Mouse (Mus musculus) frontal cortex, postnatal 25 days (tissue): ENCODE measurements around the gene Wdfy3.

Source experiments
- DNase-seq, 2 experiments: peaks; one replicate each; pipeline ENCODE4 v3.0.0; 2022; ENCODE audit warnings: low spot score in 2 of 2

Gene Wdfy3

GRCm38 (mm10) chr5:101832042-101832441 lies 237.7 kb downstream of the Wdfy3 start:
- no peak for DNase-seq

DNA sequence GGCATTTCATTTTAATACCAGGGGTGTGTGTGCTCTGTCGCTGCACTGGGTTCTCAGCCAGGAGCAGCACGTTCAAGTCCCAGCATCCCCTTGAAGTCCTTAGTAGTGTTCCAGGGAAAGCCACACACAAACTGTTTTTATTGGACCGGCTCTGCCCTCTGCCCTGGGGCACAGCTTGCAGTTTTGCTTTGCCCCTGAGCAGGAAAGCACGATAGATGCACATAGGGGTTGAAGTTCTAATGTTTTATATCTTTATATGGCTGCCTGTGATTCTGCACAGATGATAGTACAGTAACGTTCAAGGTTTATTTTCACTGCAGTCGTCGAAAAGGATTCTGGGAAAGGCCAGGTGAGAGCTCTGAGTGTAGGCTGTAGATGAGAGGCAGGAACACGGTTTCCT lies 239.5 kb downstream of the Wdfy3 start:
- DNase-seq = no peak

- no peak for DNase-seq
Measured at GRCm38 (mm10) chr5:101828932-101829331, 240.8 kb downstream of the Wdfy3 start.

DNA sequence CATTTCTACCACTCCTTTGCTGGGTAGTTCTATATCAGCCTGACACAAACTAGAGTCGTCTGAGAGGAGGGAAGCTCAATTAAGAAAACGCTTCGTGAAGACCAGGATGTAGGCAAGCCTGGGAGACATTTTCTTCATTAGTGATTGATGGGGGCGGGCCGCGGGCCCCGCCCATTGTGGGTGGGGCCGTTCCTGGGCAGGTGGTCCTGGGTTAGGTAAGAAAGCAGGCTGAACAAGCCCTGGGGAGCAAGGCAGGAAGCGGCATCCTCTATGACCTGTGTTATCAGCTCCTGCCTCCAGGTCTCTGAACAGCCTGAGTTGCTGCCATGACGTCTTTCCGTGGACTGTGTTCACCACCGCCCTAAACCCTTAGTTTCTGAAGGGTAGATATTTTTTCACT lies 242.2 kb downstream of the Wdfy3 start:
- no peak for DNase-seq

DNA sequence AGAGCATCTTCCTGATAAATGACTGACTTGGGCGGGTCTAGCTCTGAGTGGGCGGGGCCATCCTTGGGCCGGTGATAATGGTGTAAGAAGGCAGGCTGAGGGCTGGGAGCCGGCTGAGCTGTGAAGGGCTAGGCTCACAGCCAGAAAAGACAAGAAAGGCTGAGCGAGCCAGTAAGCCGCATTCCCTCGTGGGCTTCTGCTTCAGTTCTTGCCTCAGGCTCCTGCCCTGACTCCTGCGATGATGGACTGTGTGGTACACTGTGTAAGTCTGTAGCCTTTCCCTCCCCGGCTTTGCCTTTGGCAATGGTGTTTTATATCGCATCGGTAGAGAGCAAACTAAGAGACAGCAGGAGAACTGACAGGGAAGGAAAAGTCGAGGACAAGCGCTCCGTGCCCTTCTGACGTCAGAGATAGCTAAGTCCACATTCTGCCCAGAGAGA lies 243.2 kb downstream of the Wdfy3 start:
- DNase-seq = no peak

DNA sequence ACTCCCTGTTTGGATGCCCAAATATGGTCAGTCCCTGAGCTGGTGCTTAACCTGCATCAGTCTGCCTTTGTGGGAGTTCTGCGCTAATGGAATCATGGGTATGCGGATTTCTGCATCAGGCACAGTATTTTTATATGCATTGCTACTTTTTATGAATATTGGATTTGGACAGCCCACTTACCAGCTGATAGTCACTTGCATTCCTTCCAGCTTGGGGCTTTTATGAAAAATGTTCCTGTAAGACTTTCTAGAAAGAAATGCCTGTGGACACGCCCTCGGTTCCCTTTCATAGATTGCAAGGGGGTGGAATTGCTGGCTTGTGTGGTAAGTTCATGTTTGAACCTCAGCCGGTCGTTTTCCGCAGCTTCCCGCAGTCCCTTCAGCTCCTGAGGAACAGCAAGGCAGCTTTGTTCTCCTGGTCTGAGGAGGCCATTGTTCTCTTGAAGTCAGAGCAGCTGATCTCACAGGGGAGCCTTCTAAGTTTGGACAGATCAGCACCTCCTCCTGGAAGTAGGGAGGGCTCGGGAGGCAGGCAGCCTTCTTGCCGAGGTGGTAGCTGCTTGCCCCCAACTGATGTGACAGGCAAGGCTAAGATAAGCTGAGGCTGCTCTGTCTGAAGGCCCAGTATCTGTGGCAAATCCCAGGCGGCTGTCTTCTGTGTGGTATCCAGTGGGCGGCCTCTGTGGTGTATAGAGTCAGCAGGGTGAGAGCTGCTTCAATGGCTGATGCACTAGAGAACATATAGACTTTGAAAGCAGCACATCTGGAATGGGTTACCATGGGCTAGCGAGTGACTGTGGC lies 244.4 kb downstream of the Wdfy3 start:
- no peak for DNase-seq

- DNase-seq = no peak
Measured at GRCm38 (mm10) chr5:101822311-101822670, 247.4 kb downstream of the Wdfy3 start.

DNA sequence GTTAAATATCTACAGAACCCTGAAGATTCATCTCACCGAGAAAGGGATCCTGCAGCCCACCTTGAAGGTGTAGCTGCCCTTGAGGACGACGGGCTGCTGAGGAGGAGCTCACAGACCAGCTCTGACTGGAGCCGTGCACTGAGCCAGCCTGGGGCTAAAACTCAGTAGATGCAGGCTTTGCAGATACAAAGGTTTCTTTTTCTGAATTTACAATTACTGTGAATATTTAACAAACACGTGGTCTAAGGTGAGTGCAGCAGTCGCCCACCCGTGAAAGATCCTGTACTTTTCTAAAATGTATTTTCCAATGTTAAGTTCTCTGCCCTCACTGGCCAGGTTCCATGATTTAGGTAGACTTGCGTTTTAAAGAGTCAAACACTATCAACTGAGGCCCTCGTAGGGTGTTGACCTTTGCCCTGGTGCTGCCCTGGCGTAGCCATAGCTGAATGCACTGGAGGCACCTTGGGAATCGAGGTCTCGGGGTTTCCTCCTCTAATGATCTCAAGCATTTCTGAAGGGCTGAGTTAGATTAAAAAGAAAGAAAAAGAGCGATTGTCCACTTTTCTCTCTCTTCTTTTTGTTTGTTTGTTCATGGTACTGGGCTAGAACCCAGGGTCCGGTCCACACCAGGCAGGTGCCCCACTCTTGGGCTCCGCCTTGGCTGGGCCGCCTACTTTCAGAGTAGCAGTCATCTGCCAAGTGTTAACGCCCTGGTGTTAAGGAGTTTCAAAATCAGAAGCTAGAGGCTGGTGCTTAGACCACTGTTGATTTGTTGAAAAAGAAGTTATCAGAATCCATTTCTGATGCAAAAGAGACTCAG lies 248.0 kb downstream of the Wdfy3 start:
- DNase-seq = no peak

DNA sequence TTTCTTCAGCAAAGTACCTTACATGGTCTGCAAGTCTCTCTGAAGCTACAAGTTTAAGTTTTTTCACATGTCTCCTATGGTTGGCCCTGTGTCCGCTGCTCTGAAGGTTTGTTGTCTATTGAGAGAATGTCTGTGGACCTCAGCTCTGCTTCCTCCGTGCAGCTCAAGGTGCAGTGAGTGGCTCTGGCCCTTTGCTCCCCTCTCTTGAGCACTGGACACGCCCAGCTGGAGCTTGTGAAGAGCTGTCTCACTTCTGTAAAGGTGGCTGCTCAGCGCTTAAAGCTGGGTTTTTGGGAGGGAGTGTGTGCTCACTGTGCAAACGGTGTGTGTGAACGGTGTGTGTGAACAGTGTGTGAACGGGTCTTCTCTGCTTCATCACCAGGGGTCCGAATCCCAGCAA lies 248.7 kb downstream of the Wdfy3 start:
- DNase-seq = no peak

DNA sequence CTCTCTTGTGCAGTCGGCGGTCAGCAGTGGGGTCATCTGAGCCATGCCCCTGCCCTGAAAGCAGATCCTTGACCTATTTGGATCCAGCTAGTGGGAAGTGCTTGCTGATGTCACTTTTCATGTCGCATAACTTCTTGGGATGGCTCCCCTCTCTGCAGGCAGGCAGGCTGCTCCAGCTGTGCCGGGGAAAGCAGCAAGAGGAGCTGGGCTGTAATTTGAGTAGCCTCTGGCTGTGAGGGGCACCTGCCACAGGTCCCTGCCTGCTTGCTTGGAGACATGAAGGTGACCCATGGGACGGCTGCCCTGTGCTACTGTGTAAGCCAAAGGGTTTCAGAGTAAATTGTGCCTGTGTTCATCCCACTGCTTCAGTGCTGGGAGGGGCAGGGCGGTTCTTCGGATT lies 249.9 kb downstream of the Wdfy3 start:
- DNase-seq = no peak

DNA sequence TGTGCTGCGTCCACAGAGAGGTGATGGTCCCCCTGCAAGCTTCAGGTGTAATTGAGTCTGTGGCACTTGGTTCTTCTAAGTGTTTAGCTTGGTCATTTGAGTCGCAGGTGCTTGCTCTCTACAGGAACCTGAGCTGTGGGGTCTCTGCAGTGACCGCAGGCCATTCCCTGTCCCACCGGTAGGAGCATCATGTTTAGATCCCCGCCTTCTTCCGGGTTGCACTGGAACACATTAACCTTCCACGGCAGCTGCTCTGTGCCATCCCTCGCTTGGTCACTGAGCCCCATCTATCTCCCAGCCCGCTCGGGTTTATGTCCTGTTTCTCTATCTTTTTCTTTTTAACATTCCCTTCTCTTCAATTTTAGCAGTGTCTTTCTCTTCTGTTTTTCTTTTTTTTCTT lies 250.5 kb downstream of the Wdfy3 start:
- DNase-seq = no peak

DNA sequence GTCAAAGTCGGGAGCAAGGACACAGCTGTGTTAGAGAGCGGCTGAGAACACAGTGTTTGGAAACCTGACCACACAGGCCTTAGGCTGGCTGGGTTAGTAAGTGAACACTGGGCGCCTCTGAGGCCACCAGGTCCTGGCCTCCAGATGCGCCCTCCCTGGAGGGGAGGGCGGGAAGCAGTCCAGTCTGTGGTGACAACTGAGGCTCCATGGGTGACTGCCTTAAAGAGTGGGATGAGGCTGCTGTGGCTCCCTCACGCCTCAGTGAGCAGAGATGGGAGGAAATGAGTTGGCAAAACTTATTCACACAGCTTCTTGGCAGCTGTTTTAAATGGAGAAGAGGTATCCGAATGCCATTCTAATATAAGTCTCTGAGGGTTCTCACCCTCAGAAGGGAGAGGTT lies 252.9 kb downstream of the Wdfy3 start:
- DNase-seq = no peak

DNA sequence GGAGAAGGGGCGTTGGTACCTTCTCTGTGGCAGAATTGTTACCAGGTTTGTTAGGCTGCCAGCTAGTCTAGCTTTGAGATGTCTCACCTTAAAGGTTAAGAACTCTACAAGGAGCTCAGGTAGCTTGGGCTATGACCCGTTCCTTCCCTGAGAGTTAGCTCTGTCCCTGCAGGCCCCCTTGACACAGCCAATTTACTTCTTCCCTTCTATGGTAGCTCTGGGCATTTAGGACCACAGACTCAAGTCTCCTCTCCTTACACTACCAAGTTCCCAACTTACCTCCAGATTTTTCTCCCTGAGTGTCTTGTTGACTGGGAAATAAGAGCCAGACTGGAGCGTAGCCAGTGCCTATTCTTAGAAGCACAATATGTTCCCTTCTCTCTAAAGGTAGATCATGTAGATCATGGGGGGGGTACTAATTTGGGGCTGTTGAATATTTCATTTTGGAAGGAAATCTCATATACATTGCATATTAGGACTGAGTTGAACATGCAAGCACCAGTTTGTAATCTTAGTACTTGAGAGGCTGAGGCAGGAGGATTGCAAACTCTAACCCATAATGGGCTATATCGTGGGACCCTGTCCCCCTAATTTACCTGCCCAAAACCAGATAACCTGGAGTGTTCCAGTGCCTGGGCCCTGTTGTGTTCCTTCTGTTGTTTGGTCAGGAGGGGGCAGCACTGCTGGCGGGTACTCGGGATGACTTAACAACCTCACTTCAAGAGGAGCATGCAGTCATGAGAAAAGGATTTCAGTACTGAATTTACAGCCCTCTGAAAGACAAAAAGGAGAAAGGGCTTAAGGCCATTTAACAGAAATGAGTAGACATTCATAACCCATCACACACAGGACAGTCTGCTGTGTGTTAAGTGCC lies 258.2 kb downstream of the Wdfy3 start:
- no peak for DNase-seq

- no peak for DNase-seq
Measured at GRCm38 (mm10) chr5:101802358-101803022, 267.2 kb downstream of the Wdfy3 start.

DNA sequence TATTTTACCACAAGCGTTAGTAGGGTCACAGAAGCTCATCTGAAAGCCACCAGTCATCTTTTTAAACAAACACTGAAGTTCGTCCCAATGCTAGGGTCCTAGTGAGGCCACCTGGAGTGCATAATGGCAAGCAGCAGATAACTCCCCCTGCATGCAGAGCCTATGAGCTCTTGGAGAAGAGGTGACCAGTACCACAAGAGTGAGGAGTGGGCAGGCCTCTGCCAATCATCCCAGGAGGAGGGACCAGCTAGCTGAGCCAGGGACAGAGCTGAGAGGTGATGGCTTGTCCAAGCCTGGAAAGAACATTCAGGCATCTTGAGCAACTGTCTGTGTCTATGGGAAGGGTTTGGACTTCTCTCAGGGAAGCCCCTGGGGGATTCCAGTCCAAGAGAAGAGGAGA lies 267.8 kb downstream of the Wdfy3 start:
- no peak for DNase-seq

DNA sequence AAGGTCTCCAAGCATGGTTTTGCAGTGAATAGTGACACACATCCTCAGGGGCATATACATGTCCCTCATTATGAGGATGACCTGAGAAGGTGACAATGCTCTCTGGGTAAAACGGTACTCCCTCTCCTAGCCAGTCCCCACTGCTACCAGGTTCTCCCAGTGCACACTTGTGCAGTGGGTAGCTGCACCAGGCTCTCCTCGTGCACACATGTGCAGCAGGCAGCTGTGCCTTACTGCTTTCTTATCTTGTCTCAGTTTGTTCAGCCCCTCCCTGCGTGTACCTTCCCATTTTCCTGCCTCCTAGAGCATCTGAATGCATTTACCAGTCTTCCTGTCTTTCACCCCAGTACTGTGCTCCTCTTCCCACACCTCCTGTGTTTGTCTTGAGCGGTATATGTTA lies 277.1 kb downstream of the Wdfy3 start:
- DNase-seq = no peak

DNA sequence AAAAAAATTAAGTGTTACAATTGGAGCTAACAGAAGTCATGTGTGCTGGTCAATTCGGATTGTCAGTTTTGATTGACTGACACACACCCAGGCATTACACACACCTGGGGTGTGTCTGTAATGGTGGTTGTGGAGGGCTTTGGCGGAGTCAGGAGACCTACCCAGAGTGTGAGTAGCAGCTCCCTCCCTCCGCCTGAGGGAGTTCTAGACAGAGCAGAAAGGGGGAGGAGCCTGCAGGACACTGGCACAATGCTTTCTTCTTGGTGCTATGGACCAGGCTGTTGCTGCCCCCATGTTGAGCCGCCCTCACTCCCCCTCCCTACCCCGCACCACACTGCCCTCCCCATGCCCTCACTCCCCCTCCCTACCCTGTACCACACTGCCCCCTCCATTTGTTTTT lies 279.2 kb downstream of the Wdfy3 start:
- no peak for DNase-seq

DNA sequence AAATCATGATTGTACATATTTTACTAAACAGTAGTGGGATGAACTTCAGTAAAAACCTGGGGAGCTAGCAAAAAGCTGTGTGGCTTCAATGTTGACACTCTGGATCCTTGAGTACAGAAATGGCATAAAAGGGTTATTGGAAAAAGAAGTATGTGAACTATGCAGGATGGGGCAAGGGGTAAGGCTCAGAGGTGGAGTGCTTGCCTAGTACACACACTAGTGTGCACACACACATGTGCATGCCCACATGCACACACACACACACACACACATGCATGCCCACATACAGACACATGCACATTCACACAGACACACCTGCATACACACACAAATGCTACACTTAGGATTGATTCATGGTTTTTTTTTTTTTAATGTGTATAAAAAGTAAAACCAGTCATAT lies 280.0 kb downstream of the Wdfy3 start:
- DNase-seq = no peak

DNA sequence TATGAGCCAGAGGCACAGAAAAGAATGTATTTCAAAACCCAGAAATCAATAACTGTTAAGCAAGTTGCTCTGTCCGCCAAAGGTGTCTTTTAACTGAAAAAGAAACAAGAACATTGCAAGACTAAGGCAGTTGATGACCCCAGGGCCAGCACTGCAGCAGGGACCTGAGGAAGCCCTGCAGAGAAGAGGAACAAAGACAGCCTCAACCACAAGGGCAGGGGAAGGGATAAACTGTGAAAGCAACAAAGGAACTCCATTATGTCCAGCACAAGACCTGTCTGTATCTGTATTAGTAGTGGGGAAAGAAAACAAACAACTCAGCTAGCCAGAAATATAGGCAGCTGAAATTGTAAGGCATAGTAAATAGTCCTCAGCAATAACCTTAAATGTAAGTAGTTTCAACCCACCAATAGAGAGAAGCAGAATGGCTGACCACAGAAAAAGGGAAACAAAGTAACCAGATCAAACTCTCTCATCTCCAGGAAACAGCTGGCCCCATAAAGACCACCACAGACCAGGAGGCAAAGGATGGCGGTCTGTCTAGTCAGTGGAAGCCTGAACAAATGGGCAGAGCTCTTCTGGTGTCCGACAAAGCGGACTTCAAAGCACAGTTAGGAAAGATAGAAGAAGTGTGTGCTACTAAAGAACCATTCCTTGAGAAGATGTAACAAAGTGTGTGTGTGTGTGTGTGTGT lies 283.7 kb downstream of the Wdfy3 start:
- DNase-seq = no peak

- DNase-seq = no peak
Measured at GRCm38 (mm10) chr5:101784787-101785186, 284.9 kb downstream of the Wdfy3 start.

GRCm38 (mm10) chr5:101784328-101784727 lies 285.4 kb downstream of the Wdfy3 start:
- no peak for DNase-seq
